Mouse (Mus musculus) midbrain, embryonic 15.5 days (tissue): ENCODE data around the gene Hspa4l. TPM values are rescaled to one million over a fixed set of nuclear protein-coding genes. Genes with fewer than 3 reads are reported as not detected.
A peak's percentile ranks its signal among the peaks of the same experiment; 100 is the strongest.
"Not testable (repeated sequence)": the region's sequence is repeated elsewhere in the genome, so short reads cannot be mapped to it uniquely, and the experiment has no call there.

Experiments used
- ATAC-seq: fragments of 200-750 bp; cut with Nextera tagmentation; replicated peaks from 2 replicates; pipeline ENCODE4 v1.8.0; 2017; ENCODE audit warnings: moderate TSS enrichment
- H3K27ac ChIP-seq: fragments of 300-500 bp; sonication (generic); 2 replicates; pipeline ENCODE4 v1.5.1; 2015; ENCODE audit warnings: mild to moderate bottlenecking, inconsistent platforms
- H3K27me3 ChIP-seq: fragments of 300-500 bp; sonication (generic); replicated peaks from 2 replicates; pipeline ENCODE4 v1.6.1; 2015; ENCODE audit warnings: inconsistent platforms
- H3K36me3 ChIP-seq: fragments of 300-500 bp; sonication (generic); replicated peaks from 2 replicates; pipeline ENCODE4 v1.6.1; 2015; ENCODE audit warnings: inconsistent platforms
- H3K4me1 ChIP-seq: fragments of 300-500 bp; sonication (generic); 2 replicates; pipeline ENCODE4 v1.6.1; 2015; ENCODE audit warnings: inconsistent platforms
- H3K4me2 ChIP-seq: fragments of 300-500 bp; sonication (generic); 2 replicates; pipeline ENCODE4 v1.6.1; 2015; ENCODE audit warnings: inconsistent platforms, mild to moderate bottlenecking, moderate library complexity
- H3K4me3 ChIP-seq: fragments of 300-500 bp; sonication (generic); 2 replicates; pipeline ENCODE4 v1.5.1; 2015; ENCODE audit warnings: mild to moderate bottlenecking, inconsistent platforms
- H3K9ac ChIP-seq: fragments of 300-500 bp; sonication (generic); 2 replicates; pipeline ENCODE4 v1.6.1; 2015; ENCODE audit warnings: mild to moderate bottlenecking, inconsistent platforms
- H3K9me3 ChIP-seq: fragments of 300-500 bp; sonication (generic); 2 replicates; pipeline ENCODE4 v1.6.1; 2016; ENCODE audit warnings: inconsistent platforms
- WGBS: fragments of 180-500 bp; shearing (Covaris S2); methylation state at CpG from one replicate; pipeline ENCODE4 v1.1.7; 2015; ENCODE audit warnings: mixed read lengths; 5-methylcytosine and 5-hydroxymethylcytosine counted together
- polyA plus RNA-seq: library from polyadenylated mRNA; unstranded; fragments of >200 nt; fragmentation: Nextera tagmentation; extraction: Ambion mirVana; gene quantifications from 2 replicates; pipeline ENCODE4 v1.2.1, GENCODE M21; 2015

The Hspa4l gene
- polyA plus RNA-seq, 1 experiment from 2014 or later, result 53.7 TPM

DNA sequence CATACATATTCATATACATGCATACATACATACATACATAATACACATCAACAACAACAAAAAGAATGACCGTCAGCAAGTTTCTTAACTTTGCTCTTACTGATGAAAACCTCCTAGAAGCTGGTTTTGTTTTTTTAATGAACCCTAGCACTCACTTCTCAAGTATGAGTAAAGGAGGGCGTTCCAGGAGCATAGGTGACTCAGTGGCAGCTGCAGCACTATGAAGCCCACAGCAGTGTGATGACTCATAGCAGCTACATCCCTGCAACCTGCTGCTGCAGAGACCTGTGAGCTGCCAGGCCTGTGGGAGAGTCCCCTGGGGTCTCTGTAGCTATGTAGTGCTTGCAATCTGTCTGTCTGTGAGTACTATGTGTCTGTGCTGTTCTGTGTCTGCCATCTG, 17.0 kb downstream of the Hspa4l start:
- Histone ChIP-seq H3K27me3 (no peaks in the 10 kb centered on the region), H3K36me3 (peaks cover 28% of the 10 kb centered on the region)
- WGBS, result 93% methylated on average over 2 of the region's 2 CpGs

DNA sequence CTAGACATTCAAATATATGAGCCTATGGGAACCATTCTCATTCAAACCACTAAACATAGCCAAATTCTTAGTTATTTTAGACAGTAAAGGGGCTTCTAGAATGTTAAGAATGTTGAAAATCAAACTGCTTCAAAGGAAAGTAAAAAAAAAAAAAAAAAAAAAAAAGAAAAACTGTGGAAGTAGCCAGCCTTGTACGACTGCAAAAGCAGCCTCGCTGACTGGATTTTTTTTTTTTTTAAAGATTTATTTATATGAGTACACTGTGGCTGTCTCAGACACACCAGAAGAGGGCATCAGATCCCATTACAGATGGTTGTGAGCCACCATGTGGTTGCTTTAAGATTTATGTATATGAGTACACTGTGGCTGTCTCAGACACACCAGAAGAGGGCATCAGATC, 49.5 kb downstream of the Hspa4l start:
- 96% methylated on average over 2 of the region's 2 CpGs for WGBS
- no peak for ATAC-seq
- H3K36me3 ChIP-seq, result peaks cover 9% of the 10 kb centered on the region
- no peak overlapping the region for H3K9ac ChIP-seq
- H3K27me3 ChIP-seq, result no peaks in the 10 kb centered on the region
- H3K4me3 ChIP-seq, result no peak overlapping the region
- H3K4me2 ChIP-seq, result no peak overlapping the region
- H3K27ac ChIP-seq, result no peak overlapping the region
- H3K4me1 ChIP-seq, result no peaks in the 10 kb centered on the region
- no peaks in the 10 kb centered on the region for H3K9me3 ChIP-seq

More for the DNA sequence above, 17.0 kb downstream of the Hspa4l start:
- Histone ChIP-seq H3K4me2 (no peak overlapping the region), H3K4me1 (no peaks in the 10 kb centered on the region), H3K9me3 (no peaks in the 10 kb centered on the region), H3K9ac (no peak overlapping the region), H3K27ac (no peak overlapping the region), H3K4me3 (no peak overlapping the region)
- no peak for ATAC-seq

DNA sequence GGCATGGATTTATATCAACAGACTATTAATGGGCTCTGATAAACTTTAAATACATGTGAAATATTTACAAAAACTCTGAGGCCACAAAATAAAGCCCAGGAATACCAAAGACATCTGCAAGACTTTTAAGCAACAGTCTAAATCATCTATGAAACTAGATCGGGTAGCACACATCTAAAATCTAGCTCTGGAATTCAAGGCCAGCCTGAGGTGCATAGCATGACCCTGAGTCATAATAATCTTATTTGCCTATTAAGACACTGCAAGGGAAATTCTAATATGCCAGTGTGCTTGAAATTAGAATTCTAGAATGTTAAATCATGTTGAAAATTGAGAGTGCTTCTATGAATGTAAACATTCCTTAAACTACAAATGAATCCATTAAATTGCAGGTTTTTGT, 53.8 kb downstream of the Hspa4l start:
- no peak overlapping the region for H3K9ac ChIP-seq
- no peak for ATAC-seq
- peaks cover 13% of the 10 kb centered on the region for H3K4me1 ChIP-seq
- H3K36me3 ChIP-seq, result no peaks in the 10 kb centered on the region
- H3K27ac ChIP-seq, result no peak overlapping the region
- no peak overlapping the region for H3K4me2 ChIP-seq
- no peak overlapping the region for H3K4me3 ChIP-seq
- 86% methylated on average over 1 of the region's 1 CpGs for WGBS
- H3K9me3 ChIP-seq, result no peaks in the 10 kb centered on the region
- H3K27me3 ChIP-seq, result no peaks in the 10 kb centered on the region

- no peak for ATAC-seq
- H3K4me1 ChIP-seq, result peaks cover 13% of the 10 kb centered on the region
- no peak overlapping the region for H3K27ac ChIP-seq
- no peak overlapping the region for H3K4me3 ChIP-seq
- no peaks in the 10 kb centered on the region for H3K27me3 ChIP-seq
- H3K9me3 ChIP-seq, result no peaks in the 10 kb centered on the region
- 40% methylated on average over 7 of the region's 7 CpGs for WGBS
- H3K9ac ChIP-seq, result no peak overlapping the region
- no peaks in the 10 kb centered on the region for H3K36me3 ChIP-seq
- H3K4me2 ChIP-seq, result no peak overlapping the region
These were observed 54.2 kb downstream of the Hspa4l start for GRCm38 (mm10) chr3:40798500-40798899.

GRCm38 (mm10) chr3:40799530-40800372, 55.5 kb downstream of the Hspa4l start, which contains the start of gene Plk4:
TSS of gene Plk4 (plus strand) at chr3:40800019.
- Histone ChIP-seq H3K27ac (peak within 1 kb of the TSS; percentile 60), H3K9me3 (no peaks in the 10 kb centered on the region), H3K4me1 (peaks cover 13% of the 10 kb centered on the region), H3K4me2 (peak within 1 kb of the TSS; percentile 93), H3K9ac (peak within 1 kb of the TSS; percentile 57), H3K27me3 (no peaks in the 10 kb centered on the region), H3K36me3 (no peaks in the 10 kb centered on the region), H3K4me3 (peak within 1 kb of the TSS; percentile 94)
- ATAC-seq, result peak; percentile 97
- WGBS, result 2% methylated on average over 66 of the region's 66 CpGs

- Histone ChIP-seq H3K27ac (peak overlapping the region; percentile 59), H3K4me2 (peak overlapping the region; percentile 93), H3K4me3 (peak overlapping the region; percentile 94), H3K36me3 (no peaks in the 10 kb centered on the region), H3K9ac (peak overlapping the region; percentile 57), H3K27me3 (no peaks in the 10 kb centered on the region), H3K4me1 (peaks cover 13% of the 10 kb centered on the region), H3K9me3 (no peaks in the 10 kb centered on the region)
- peak; percentile 91 for ATAC-seq
- whole genome bisulfite sequencing, result 0% methylated on average over 37 of the region's 37 CpGs
These were observed 56.1 kb downstream of the Hspa4l start for GRCm38 (mm10) chr3:40800373-40800823.

- H3K4me1 ChIP-seq, result no peaks in the 10 kb centered on the region
- no peaks in the 10 kb centered on the region for H3K27me3 ChIP-seq
- H3K36me3 ChIP-seq, result no peaks in the 10 kb centered on the region; the same call in 1 of the 2 replicates
- no peak overlapping the region for H3K9ac ChIP-seq
- no peak overlapping the region for H3K27ac ChIP-seq
- H3K4me2 ChIP-seq, result no peak overlapping the region
- 76% methylated on average over 2 of the region's 2 CpGs for WGBS
- H3K9me3 ChIP-seq, result no peaks in the 10 kb centered on the region
- H3K4me3 ChIP-seq, result no peak overlapping the region
- ATAC-seq, result no peak
These were observed 62.6 kb downstream of the Hspa4l start for GRCm38 (mm10) chr3:40806871-40807270.

DNA sequence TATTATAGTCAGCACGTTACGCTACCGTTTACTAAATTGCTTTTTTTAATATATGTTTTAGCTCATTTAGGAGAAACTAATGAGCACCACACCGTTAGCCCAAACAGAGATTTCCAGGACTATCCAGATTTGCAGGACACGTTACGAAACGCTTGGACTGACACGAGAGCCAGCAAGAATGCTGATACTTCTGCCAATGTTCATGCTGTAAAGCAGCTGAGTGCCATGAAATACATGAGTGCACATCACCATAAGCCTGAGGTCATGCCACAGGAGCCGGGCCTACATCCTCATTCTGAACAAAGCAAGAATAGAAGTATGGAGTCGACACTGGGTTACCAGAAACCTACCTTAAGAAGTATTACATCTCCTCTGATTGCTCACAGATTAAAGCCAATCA, 64.4 kb downstream of the Hspa4l start:
- Histone ChIP-seq H3K27me3 (no peaks in the 10 kb centered on the region), H3K4me3 (no peak overlapping the region), H3K9ac (no peak overlapping the region), H3K4me1 (no peaks in the 10 kb centered on the region), H3K9me3 (no peaks in the 10 kb centered on the region), H3K4me2 (no peak overlapping the region), H3K27ac (no peak overlapping the region), H3K36me3 (peaks cover 6% of the 10 kb centered on the region; the same call in 1 of the 2 replicates)
- no peak for ATAC-seq
- WGBS, result 92% methylated on average over 10 of the region's 10 CpGs

- WGBS, result 60% methylated on average over 2 of the region's 2 CpGs
- no peak for ATAC-seq
- Histone ChIP-seq H3K27me3 (no peaks in the 10 kb centered on the region), H3K4me3 (no peak overlapping the region), H3K27ac (no peak overlapping the region), H3K36me3 (peaks cover 6% of the 10 kb centered on the region; the same call in 1 of the 2 replicates), H3K4me2 (no peak overlapping the region), H3K9ac (no peak overlapping the region), H3K9me3 (no peaks in the 10 kb centered on the region), H3K4me1 (no peaks in the 10 kb centered on the region)
These were observed 65.6 kb downstream of the Hspa4l start for GRCm38 (mm10) chr3:40809894-40810293.

GRCm38 (mm10) chr3:40813275-40813674, 69.0 kb downstream of the Hspa4l start:
- Histone ChIP-seq H3K4me1 (no peaks in the 10 kb centered on the region), H3K9ac (no peak overlapping the region), H3K9me3 (no peaks in the 10 kb centered on the region), H3K36me3 (peaks cover 20% of the 10 kb centered on the region), H3K27me3 (no peaks in the 10 kb centered on the region), H3K27ac (no peak overlapping the region), H3K4me3 (no peak overlapping the region), H3K4me2 (no peak overlapping the region)
- ATAC-seq, result no peak
- 93% methylated on average over 2 of the region's 2 CpGs for WGBS

DNA sequence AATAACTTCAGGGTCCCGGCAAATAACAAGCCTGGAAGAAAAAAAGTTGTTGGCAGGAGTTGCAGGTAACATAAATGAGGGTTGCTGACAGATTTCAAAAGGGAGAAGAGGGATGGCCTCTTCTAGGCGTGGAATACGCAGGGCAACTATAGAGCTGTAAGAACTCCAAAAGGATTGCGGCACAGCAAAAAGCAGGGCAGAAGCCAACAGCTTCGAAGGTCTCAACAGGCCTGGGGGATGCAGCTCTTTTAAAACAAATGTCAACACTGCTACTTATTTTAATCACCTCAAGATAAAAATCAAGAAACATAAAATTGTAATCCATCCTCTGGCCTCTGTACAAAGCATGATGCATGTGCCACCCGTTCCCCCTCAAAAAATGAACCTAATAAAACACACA, 101.2 kb downstream of the Hspa4l start:
- H3K27me3 ChIP-seq, H3K36me3 ChIP-seq, H3K4me1 ChIP-seq, H3K9ac ChIP-seq, H3K9me3 ChIP-seq, ATAC-seq: not testable (repeated sequence)
- 82% methylated on average over 6 of the region's 6 CpGs for WGBS
- Histone ChIP-seq H3K27ac (peak overlapping the region; percentile 11; the same call in 1 of the 2 replicates), H3K4me3 (peak overlapping the region; percentile 61), H3K4me2 (peak overlapping the region; percentile 55)
